Mouse (Mus musculus) heart, postnatal 4 days (tissue): Measurements from ENCODE around the gene Rapgef1. TPM values are rescaled to one million over a fixed set of nuclear protein-coding genes. Genes with fewer than 3 reads are reported as not detected.
A peak's percentile ranks its signal among the peaks of the same experiment; 100 is the strongest.

Experiments used
- DNase-seq: peaks from one replicate; pipeline ENCODE4 v3.0.0; 2021
- total RNA-seq, 2 experiments: library from RNA; stranded (reverse); gene quantifications; 2 replicates each; pipeline ENCODE4 v1.2.3; 2021

Gene Rapgef1
- total RNA-seq, 2 experiments from 2014 or later: 96.3 to 98.4 TPM

- DNase-seq: no peak
These were observed 53.4 kb downstream of the Rapgef1 start for GRCm38 (mm10) chr2:29672746-29673536.

DNA sequence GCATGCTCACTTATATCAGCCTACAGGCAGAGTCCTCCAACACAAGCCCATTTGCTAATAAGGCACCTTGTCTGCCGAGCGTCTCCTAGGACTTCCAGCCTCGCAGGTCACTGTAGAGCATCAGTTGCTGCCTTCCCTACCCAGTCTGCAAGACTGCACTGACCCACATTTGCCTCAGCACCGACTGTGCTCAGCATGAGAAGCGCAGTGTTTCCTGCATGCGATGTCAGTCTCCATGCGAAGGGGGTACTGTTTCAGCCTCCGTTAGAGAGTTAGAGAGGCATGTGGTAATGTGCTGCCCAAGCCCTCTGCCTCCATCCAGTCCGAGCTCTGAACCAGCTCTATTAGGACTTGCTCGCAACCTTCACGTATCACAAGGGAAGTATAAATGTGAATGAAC, 54.6 kb downstream of the Rapgef1 start:
- no peak for DNase-seq

- DNase-seq: no peak
These were observed 55.0 kb downstream of the Rapgef1 start for GRCm38 (mm10) chr2:29674545-29674944.

- no peak for DNase-seq
These were observed 56.3 kb downstream of the Rapgef1 start for GRCm38 (mm10) chr2:29675846-29676245.

DNA sequence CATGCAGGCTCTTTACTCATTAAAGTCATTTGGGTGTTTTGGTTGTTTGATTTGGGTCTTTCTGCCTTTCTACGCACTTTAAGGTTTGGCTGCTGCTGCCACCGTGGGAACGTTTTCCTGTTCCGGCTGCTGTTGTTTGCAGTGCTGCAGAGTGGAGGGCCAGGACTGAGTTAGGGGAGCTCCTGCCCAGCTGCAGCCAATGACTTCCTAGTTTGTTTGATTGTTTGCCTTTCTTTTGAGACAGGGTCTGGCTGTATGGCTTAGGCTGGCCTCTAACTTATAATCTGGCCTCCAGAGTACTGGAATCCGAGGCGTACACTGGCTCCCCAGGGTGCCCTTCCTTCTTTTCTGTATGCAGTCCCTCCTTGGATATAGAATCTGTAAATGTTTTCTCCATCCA, 57.0 kb downstream of the Rapgef1 start:
- DNase-seq: no peak

DNA sequence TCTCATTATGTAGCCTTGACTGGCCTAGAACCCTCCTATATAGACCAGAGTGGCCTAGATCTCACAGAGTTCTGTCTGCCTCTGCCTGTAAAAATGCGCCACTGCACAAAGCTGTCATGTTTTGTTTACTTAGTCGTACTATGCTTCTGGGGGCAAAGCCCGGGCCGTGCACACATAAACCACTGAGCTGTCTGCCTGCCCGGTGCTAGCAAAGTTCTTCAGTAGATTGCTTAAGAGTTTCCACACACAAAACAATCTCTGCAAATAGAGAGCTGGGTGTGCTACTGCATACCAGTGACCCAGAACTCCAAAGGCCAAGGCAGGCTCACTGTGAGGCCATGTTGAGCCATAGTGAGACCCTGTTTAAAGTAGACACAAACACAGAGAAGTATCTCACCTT, 58.3 kb downstream of the Rapgef1 start:
- DNase-seq: no peak

- no peak for DNase-seq
These were observed 59.0 kb downstream of the Rapgef1 start for GRCm38 (mm10) chr2:29678524-29678923.

- no peak for DNase-seq
These were observed 60.4 kb downstream of the Rapgef1 start for GRCm38 (mm10) chr2:29679710-29680584.

DNA sequence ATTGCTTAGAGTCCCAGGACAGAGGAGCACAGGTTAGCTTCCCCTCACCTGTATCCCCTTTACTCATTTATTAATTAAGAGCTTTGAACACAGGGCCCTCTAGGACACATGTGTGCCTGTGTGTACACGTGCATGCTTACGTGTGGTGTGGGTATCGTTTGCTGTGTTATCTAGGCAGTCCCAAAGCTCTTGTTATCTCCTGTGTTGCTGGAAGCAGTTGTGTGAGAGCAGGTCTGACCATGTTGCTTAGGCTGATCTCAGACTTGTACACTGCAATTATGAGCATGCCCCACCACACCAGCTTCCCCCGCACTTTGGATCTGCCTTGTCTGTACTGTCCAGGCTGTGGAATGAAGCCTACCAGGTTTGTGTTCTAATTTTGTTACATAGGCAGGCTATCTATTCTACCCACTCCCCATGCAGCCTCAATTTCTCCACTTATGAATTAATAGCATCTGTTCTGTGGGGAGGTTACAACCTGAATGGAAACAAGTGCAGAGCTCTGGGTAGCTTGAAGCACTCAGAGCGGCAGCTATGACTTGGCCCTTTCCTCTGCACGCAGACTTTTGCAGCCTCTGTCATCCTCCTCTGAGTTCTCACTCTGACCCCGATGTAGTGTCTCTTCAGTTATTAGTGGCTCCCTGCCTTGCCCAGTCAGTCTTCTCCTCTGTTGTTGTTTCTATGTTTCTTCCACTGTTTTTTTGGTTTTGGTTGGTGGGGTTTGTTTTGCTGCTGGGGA, 63.9 kb downstream of the Rapgef1 start:
- DNase-seq: no peak

- DNase-seq: no peak
These were observed 65.0 kb downstream of the Rapgef1 start for GRCm38 (mm10) chr2:29684498-29684897.

DNA sequence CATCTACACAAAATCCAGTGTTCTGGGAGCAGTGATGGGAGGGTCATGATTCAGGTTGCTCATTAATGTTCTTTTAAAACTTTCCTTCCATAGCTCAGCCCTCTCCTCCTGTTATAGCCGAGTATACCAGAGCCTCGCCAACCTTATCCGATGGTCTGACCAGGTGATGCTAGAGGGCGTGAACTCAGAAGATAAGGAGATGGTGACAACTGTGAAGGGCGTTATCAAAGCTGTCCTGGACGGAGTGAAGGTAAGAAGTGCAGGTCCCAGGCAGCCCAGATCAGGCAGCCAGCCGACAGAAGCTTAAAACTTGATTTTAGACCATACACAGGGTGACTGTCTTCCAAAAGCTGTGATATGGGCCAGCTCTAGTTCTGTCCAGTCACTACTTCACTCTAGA, 69.5 kb downstream of the Rapgef1 start:
- DNase-seq: no peak

DNA sequence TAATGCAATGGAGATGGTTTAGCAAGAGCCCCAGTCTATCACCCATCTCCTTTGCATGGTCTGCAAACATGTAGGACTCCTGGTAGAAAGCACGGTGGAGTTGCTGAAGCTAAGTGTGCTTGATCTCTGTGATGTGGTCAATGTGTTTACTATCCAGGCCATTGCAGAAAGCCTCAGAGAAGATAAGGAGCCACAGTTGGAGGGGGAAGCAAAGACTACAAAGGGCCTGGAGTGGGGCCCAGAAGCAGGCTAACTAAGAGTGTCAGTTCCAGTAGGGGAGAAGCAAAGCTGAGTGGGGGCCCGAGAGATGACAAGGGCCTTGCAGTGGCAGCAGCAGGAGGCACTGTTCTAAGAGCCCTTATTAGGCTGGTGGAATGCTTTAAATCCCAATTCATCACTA, 70.0 kb downstream of the Rapgef1 start:
- no peak for DNase-seq

GRCm38 (mm10) chr2:29691068-29691467, 71.5 kb downstream of the Rapgef1 start:
- DNase-seq: no peak

DNA sequence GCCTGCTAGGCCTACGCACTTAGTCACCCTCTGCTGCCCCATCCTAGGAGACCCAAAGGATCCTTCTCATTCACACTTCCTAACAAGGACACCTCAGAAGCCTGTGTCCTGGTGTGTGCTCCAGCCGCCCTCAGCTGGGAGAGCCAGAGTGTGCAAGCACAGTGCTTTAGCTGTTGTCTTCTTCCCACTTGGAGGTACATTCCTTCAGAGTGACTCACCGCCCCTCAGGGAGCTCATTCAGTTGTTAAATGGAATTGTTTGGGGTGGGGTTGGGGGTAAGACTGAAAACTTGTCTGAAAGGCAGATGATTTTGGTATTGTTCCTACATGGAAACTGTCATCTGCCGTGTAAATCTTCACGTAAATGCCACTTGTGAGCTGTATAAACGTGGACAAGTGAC, 72.0 kb downstream of the Rapgef1 start:
- peak; percentile 35 for DNase-seq

- no peak for DNase-seq
These were observed 72.7 kb downstream of the Rapgef1 start for GRCm38 (mm10) chr2:29692192-29692591.

DNA sequence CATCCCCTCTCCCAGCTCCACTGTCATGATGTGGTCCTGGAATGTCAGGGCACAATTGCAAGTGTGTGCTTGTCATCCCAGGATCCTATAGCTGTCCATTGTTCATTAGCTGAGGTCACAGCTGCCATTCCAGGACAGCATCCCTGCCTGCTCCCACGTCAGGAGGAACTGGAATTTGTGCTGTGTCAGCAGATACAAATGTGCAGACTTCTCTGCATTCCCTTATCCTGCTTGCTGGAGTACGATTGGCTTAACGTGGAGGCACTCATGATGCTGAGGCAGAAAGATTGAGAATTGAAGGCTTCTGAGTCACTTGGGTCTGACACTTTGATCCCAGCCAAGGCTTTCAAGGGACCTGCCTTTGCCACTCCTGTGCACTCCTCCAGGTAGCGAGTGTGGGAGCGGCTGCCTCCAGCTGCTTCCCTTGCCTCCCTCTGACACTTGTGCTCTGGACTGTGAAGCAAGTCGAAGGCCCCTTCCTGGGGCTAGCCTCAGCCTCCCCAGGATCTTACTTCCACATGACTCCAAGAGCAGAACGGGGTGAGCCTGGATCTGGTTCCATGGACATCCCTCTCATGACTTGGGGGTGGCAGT, 76.8 kb downstream of the Rapgef1 start:
- DNase-seq: no peak

DNA sequence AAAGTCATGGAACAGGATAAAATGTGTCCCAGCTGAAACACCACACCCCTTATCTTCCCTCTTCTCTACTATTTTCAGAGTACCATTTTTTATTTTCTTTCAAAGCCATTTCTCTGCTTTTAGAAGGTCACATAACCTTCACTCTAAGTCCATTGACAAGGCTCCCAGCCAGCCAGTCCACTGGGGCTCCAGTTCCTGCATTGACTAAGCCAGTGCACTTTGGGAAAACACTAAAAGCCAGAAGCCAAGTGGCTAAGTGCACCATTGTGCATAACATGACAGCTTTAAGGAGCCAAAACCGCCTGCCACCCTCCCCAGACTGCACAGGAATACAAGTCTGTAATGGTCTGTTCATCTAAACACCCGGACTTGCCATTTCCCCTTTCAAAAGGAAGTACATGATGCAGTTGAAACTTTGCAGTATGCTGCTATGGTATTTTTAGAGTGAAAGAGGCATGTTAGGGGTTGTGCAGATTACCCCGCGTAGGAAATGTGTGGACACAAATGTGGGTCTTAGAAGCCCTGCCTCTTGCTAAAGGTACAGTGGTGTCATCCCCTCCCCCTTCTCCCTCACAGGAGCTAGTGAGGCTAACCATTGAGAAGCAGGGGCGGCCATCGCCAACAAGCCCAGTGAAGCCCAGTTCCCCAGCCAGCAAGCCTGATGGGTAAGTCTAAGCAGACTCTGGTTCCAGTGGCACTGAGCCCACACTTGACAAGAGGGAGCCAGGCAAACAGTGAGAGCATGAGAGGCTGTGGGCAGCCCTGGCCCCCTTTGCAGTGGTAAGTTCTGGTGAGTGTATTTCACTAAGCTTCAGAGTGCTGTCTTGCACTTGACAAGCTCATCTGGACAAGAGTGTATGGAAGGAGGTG, 79.1 kb downstream of the Rapgef1 start:
- no peak for DNase-seq

- no peak for DNase-seq
These were observed 81.4 kb downstream of the Rapgef1 start for GRCm38 (mm10) chr2:29700898-29701297.

DNA sequence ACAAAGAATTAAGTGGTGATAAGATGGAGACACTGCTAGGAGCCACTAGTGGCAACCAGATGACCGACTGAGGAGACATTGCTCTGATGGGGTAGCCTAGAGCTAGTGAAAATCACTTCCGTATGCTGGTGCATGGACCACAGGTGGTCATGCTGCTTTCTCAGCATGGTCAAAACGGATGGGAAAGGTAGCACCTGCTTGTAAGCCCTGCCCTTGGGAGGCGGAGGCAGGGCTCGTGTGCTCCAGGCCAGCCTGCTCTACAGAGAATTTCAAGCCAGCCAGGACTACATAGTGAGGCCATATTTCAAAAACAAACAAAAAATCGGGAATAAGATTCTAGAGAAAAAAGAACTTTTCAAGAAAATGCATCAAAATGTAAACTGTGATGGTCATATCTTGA, 81.9 kb downstream of the Rapgef1 start:
- no peak for DNase-seq

- no peak for DNase-seq
These were observed 82.7 kb downstream of the Rapgef1 start for GRCm38 (mm10) chr2:29702189-29702588.
